8 mouse cellular contexts compared by ENCODE assay signal in the genomic region with DNA sequence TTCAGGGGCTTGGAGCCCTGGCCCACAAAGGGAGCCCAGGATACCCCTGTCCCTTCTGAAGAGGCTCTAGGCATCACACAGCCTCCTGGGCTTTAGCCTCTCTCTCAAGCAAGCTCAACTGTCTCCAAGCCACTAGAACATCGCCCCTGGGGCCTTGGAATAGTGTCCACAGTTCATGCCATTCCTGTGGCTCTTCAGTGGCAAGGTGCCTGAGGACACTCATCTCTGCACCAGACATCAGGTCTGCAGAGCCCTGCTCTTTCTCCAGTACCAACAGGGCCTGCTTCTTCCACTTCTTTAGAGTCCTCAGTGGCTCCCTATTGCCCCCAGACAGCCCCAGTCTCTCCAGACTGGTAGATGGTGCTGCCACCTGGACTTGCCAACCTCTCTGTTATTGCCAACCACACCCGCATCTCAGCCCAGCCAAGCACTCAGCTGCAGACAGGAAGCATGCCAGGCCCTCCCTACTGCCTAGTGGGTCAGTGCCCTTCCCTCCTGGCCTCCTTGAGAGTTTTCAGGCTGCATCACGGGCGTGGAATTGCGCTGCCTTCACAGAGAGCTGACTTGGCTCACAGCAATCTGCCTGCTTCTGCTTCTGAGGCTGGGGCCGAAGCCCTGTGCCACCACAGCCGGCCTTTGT. TPM values are rescaled to one million over a fixed set of nuclear protein-coding genes. Genes with fewer than 3 reads are reported as not detected.
DNase-seq lines count a peak whose midpoint lies in the region; ATAC-seq and TF ChIP-seq lines count a peak whose summit lies in the region.

No protein-coding gene starts in this region.

- peaks cover 29% of the 10 kb centered on the region for H3K4me1 ChIP-seq in heart, embryonic 12.5 days (replicated peaks)
- peaks cover 48% of the 10 kb centered on the region for H3K4me1 ChIP-seq in intestine, postnatal 0 days (replicated peaks; ENCODE audit: control insufficient read depth, insufficient read depth, low read length)
- H3K4me1 ChIP-seq in stomach, postnatal 0 days (replicated peaks; ENCODE audit: control insufficient read depth, insufficient read depth), result peaks cover 23% of the 10 kb centered on the region

- H3K9ac ChIP-seq in heart, embryonic 12.5 days, result no peak overlapping the region
- 0 out of 2 replicates have a peak overlapping the region, but pooled peaks have one; percentile 11 for H3K9ac ChIP-seq in intestine, postnatal 0 days (ENCODE audit: low read depth, low read length)
- peak overlapping the region; percentile 32; the same call in 1 of the 2 replicates for H3K9ac ChIP-seq in stomach, postnatal 0 days (ENCODE audit: low read length)

- H3K4me2 ChIP-seq in heart, embryonic 12.5 days, result no peak overlapping the region
- H3K4me2 ChIP-seq in intestine, postnatal 0 days (replicated peaks; ENCODE audit: low read depth), result 0 out of 2 replicates have a peak overlapping the region, but pooled peaks have one; percentile 17
- no peak overlapping the region for H3K4me2 ChIP-seq in stomach, postnatal 0 days (replicated peaks; ENCODE audit: low read depth)

- TF ChIP-seq CTCF in intestine, postnatal 0 days (IDR thresholded peaks at IDR 0.05; ENCODE audit: low read depth), result no peak
- 0 out of 2 replicates have a peak, but pooled peaks have one; percentile 2 for TF ChIP-seq CTCF in stomach, postnatal 0 days (IDR thresholded peaks at IDR 0.05; ENCODE audit: low read depth)
- TF ChIP-seq CTCF in left cerebral cortex, adult 2 months (IDR thresholded peaks at IDR 0.05), result no peak

- no peak overlapping the region for H3K4me3 ChIP-seq in heart, embryonic 12.5 days
- H3K4me3 ChIP-seq in intestine, postnatal 0 days (ENCODE audit: low read depth, low read length), result no peak overlapping the region
- no peak overlapping the region for H3K4me3 ChIP-seq in stomach, postnatal 0 days (ENCODE audit: low read depth, low read length)
- H3K4me3 ChIP-seq in left cerebral cortex, adult 2 months, result no peak overlapping the region

- H3K9me3 ChIP-seq in heart, embryonic 12.5 days (replicated peaks), result no peaks in the 10 kb centered on the region
- no peaks in the 10 kb centered on the region for H3K9me3 ChIP-seq in intestine, postnatal 0 days (ENCODE audit: control insufficient read depth)
- no peaks in the 10 kb centered on the region for H3K9me3 ChIP-seq in stomach, postnatal 0 days (ENCODE audit: control insufficient read depth, low read length)

- no peaks in the 10 kb centered on the region for H3K36me3 ChIP-seq in heart, embryonic 12.5 days
- H3K36me3 ChIP-seq in intestine, postnatal 0 days (ENCODE audit: control insufficient read depth, insufficient read depth), result peaks cover 21% of the 10 kb centered on the region
- H3K36me3 ChIP-seq in stomach, postnatal 0 days (ENCODE audit: control insufficient read depth, insufficient read depth, low read length), result no peaks in the 10 kb centered on the region; the same call in 1 of the 2 replicates

- no peaks in the 10 kb centered on the region for H3K27me3 ChIP-seq in heart, embryonic 12.5 days (replicated peaks)
- H3K27me3 ChIP-seq in intestine, postnatal 0 days (replicated peaks; ENCODE audit: control insufficient read depth, insufficient read depth, low read length), result no peaks in the 10 kb centered on the region
- H3K27me3 ChIP-seq in stomach, postnatal 0 days (ENCODE audit: control insufficient read depth, insufficient read depth, low read length), result no peaks in the 10 kb centered on the region

- ATAC-seq in heart, embryonic 12.5 days (ENCODE audit: insufficient number of reproducible peaks, low FRiP score), result no peak
- no peak; the same call in 1 of the 2 replicates for ATAC-seq in intestine, postnatal 0 days
- ATAC-seq in stomach, postnatal 0 days (ENCODE audit: low FRiP score, low TSS enrichment), result peak; percentile 7; the same call in 1 of the 2 replicates

- DNase-seq in heart, adult 11 months, result peak; percentile 98
- peak; percentile 50 for DNase-seq in urinary bladder, postnatal 14 days (ENCODE audit: low spot score)
- no peak for DNase-seq in urinary bladder, postnatal 10 days (ENCODE audit: low spot score)
- DNase-seq in stomach, postnatal 0 days (ENCODE audit: low spot score), result peak; percentile 76
- DNase-seq in layer of hippocampus, adult 9-10 months (ENCODE audit: low spot score), result no peak
- DNase-seq in left cerebral cortex, adult 2 months (ENCODE audit: extremely low spot score in 1 of 2, low spot score in 2 of 2), result no peak

- H3K27ac ChIP-seq in heart, embryonic 12.5 days (ENCODE audit: poor library complexity, severe bottlenecking), result no peak overlapping the region
- peak overlapping the region; percentile 82 for H3K27ac ChIP-seq in intestine, postnatal 0 days (ENCODE audit: low read depth, low read length)
- peak overlapping the region; percentile 77 for H3K27ac ChIP-seq in stomach, postnatal 0 days (replicated peaks)
- no peak overlapping the region for H3K27ac ChIP-seq in left cerebral cortex, adult 2 months

- intact Hi-C loops in left cerebral cortex, adult 2 months (cut with DNase I), result no loop called here

- TF ChIP-seq EP300 in stomach, postnatal 0 days (optimal IDR thresholded peaks at IDR 0.05), result no peak

- WGBS in heart, embryonic 12.5 days, result 86% methylated on average over 7 of the region's 7 CpGs
- WGBS in intestine, postnatal 0 days, result 57% methylated on average over 7 of the region's 7 CpGs
- whole genome bisulfite sequencing in stomach, postnatal 0 days, result 47% methylated on average over 7 of the region's 7 CpGs

RNA-seq across cellular contexts. Expression of gene Il4ra, which starts 8.3 kb away (rescaled TPM):
- polyA plus RNA-seq in heart, embryonic 12.5 days (2016; fragmentation: Nextera tagmentation; extraction: Ambion mirVana), result 3.5 and 3.8 TPM in 2 replicates
- polyA plus RNA-seq in intestine, postnatal 0 days (2015; fragmentation: Nextera tagmentation; extraction: Ambion mirVana), result 32.3 and 35.0 TPM in 2 replicates
- polyA plus RNA-seq in stomach, postnatal 0 days (2015; fragmentation: Nextera tagmentation; extraction: Ambion mirVana), result 13.4 and 13.9 TPM in 2 replicates
- total RNA-seq in left cerebral cortex, adult 2 months (2021), result 1 to 10 TPM; 7.3 to 9.6 TPM

RNA-seq across cellular contexts. Expression of gene Il21r, which starts 43.0 kb away (rescaled TPM):
- polyA plus RNA-seq in heart, embryonic 12.5 days (2016; fragmentation: Nextera tagmentation; extraction: Ambion mirVana), result 0.18 and 0.23 TPM in 2 replicates
- polyA plus RNA-seq in intestine, postnatal 0 days (2015; fragmentation: Nextera tagmentation; extraction: Ambion mirVana), result 0.08 and 0.09 TPM in 2 replicates
- polyA plus RNA-seq in stomach, postnatal 0 days (2015; fragmentation: Nextera tagmentation; extraction: Ambion mirVana), result 0.29 and 0.45 TPM in 2 replicates
- 1 to 10 TPM; 1.2 to 1.4 TPM for total RNA-seq in left cerebral cortex, adult 2 months (2021)

Comparison
In these comparisons a context has a peak if more than half of its experiments do, and no peak if none do; other contexts are left out.
1. DNase-seq: peak in heart, adult 11 months (single experiment), urinary bladder, postnatal 14 days (single experiment) and stomach, postnatal 0 days (single experiment); none in urinary bladder, postnatal 10 days (single experiment), layer of hippocampus, adult 9-10 months (single experiment) and left cerebral cortex, adult 2 months (0 of 2).
2. H3K27ac ChIP-seq: peak in intestine, postnatal 0 days (single experiment) and stomach, postnatal 0 days (single experiment); none in heart, embryonic 12.5 days (single experiment) and left cerebral cortex, adult 2 months (single experiment).